8 mouse cellular contexts compared by ENCODE assay signal in the genomic region with DNA sequence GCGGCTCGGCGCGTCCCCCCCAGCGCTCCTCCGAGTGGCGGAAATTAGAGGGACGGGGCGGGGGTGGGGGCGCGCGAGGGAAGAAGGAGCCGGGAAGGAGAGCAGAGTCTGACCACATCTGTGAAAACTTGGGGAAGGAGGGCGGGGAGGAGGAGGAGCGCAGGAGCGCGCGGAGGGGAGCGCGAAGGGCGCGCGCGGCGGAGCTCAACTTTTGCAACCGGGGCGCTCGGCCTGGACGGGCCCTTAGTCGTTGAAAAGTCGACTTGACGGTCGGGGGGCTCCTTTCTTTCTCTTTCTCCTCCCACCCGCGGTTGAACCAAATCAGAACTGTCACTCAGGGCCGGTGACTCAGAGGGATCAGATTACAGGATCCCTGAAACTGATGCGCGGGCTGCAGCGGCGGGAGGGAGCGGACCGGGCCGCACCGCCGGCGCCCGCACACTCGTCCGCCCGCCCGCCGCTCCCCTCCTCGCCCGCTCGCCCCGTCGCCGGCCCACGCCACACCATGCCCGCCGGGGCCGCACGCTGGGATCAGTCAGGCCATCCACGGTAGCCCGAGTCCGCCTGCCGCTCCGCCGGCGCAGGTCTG. TPM values are rescaled to one million over a fixed set of nuclear protein-coding genes. Genes with fewer than 3 reads are reported as not detected.
DNase-seq lines count a peak whose midpoint lies in the region; ATAC-seq and TF ChIP-seq lines count a peak whose summit lies in the region.

No protein-coding gene starts in this region.

- H3K27ac ChIP-seq in cerebellum, adult 2 months (ENCODE audit: insufficient read depth, low read length), result 0 out of 2 replicates have a peak overlapping the region, but pooled peaks have one; percentile 47
- peak overlapping the region; percentile 88 for H3K27ac ChIP-seq in hindbrain, embryonic 13.5 days
- peak overlapping the region; percentile 53 for H3K27ac ChIP-seq in liver, embryonic 12.5 days
- H3K27ac ChIP-seq in neural tube, embryonic 11.5 days (ENCODE audit: low read depth, low read length), result peak overlapping the region; percentile 98

- peaks cover 3% of the 10 kb centered on the region; the same call in 1 of the 2 replicates for H3K27me3 ChIP-seq in cerebellum, adult 2 months (ENCODE audit: control insufficient read depth, insufficient read depth, low read length)
- peaks cover 48% of the 10 kb centered on the region for H3K27me3 ChIP-seq in hindbrain, embryonic 13.5 days
- peaks cover 63% of the 10 kb centered on the region for H3K27me3 ChIP-seq in liver, embryonic 12.5 days (replicated peaks)
- H3K27me3 ChIP-seq in neural tube, embryonic 11.5 days (ENCODE audit: control insufficient read depth, insufficient read depth, low read length), result no peaks in the 10 kb centered on the region

- H3K9ac ChIP-seq in hindbrain, embryonic 13.5 days, result peak overlapping the region; percentile 79
- peak overlapping the region; percentile 28 for H3K9ac ChIP-seq in liver, embryonic 12.5 days
- H3K9ac ChIP-seq in neural tube, embryonic 11.5 days (ENCODE audit: low read length), result peak overlapping the region; percentile 95

- peak; percentile 9 to 10 for DNase-seq in cerebellum, adult 2 months
- no peak for DNase-seq in cerebellum, adult 8-10 months
- DNase-seq in adrenal gland, postnatal 14 days, result peak; percentile 75
- peak; percentile 33 for DNase-seq in gastrocnemius, adult 18-20 months (ENCODE audit: low spot score)
- peak; percentile 83 for DNase-seq in neural tube, embryonic 11.5 days (ENCODE audit: low spot score)
- peak; percentile 69 for DNase-seq in yolk sac, embryonic 10.5 days (ENCODE audit: low spot score)

- TF ChIP-seq CTCF in cerebellum, adult 2 months (IDR thresholded peaks at IDR 0.05; ENCODE audit: borderline replicate concordance, insufficient read depth, low read depth, low read length), result no peak

- ATAC-seq in hindbrain, embryonic 13.5 days (ENCODE audit: low FRiP score), result peak; percentile 78
- ATAC-seq in liver, embryonic 12.5 days, result peak; percentile 51
- ATAC-seq in neural tube, embryonic 11.5 days (ENCODE audit: insufficient read depth, low FRiP score, low TSS enrichment), result peak; percentile 70

- no peak for TF ChIP-seq POLR2A in cerebellum, adult 2 months (IDR thresholded peaks at IDR 0.05; ENCODE audit: borderline replicate concordance, insufficient read depth, low read length)

- peak overlapping the region; percentile 94 for H3K4me2 ChIP-seq in hindbrain, embryonic 13.5 days
- H3K4me2 ChIP-seq in liver, embryonic 12.5 days, result peak overlapping the region; percentile 67
- peak overlapping the region; percentile 72 for H3K4me2 ChIP-seq in neural tube, embryonic 11.5 days (ENCODE audit: low read depth)

- peak overlapping the region; percentile 21 for H3K4me3 ChIP-seq in cerebellum, adult 2 months (replicated peaks; ENCODE audit: insufficient read depth, low read depth, low read length)
- H3K4me3 ChIP-seq in hindbrain, embryonic 13.5 days, result peak overlapping the region; percentile 73
- H3K4me3 ChIP-seq in liver, embryonic 12.5 days, result peak overlapping the region; percentile 56
- H3K4me3 ChIP-seq in neural tube, embryonic 11.5 days (ENCODE audit: low read depth, low read length), result peak overlapping the region; percentile 88

- H3K4me1 ChIP-seq in cerebellum, adult 2 months (ENCODE audit: control insufficient read depth, insufficient read depth, low read length), result no peaks in the 10 kb centered on the region
- H3K4me1 ChIP-seq in hindbrain, embryonic 13.5 days (replicated peaks), result peaks cover 34% of the 10 kb centered on the region
- no peaks in the 10 kb centered on the region for H3K4me1 ChIP-seq in liver, embryonic 12.5 days
- peaks cover 17% of the 10 kb centered on the region for H3K4me1 ChIP-seq in neural tube, embryonic 11.5 days (ENCODE audit: control insufficient read depth, insufficient read depth, low read length)

- H3K36me3 ChIP-seq in hindbrain, embryonic 13.5 days, result no peaks in the 10 kb centered on the region
- H3K36me3 ChIP-seq in liver, embryonic 12.5 days, result no peaks in the 10 kb centered on the region
- H3K36me3 ChIP-seq in neural tube, embryonic 11.5 days (ENCODE audit: control insufficient read depth, insufficient read depth, low read length), result no peaks in the 10 kb centered on the region

- no peaks in the 10 kb centered on the region for H3K9me3 ChIP-seq in hindbrain, embryonic 13.5 days
- H3K9me3 ChIP-seq in liver, embryonic 12.5 days (replicated peaks), result no peaks in the 10 kb centered on the region
- no peaks in the 10 kb centered on the region for H3K9me3 ChIP-seq in neural tube, embryonic 11.5 days (ENCODE audit: control insufficient read depth, low read length)

- WGBS in cerebellum, adult 2 months, result under 1% methylated on average over 65 of the region's 70 CpGs
- WGBS in hindbrain, embryonic 13.5 days, result under 1% methylated on average over 61 of the region's 70 CpGs
- under 1% methylated on average over 54 of the region's 70 CpGs for WGBS in liver, embryonic 12.5 days (ENCODE audit: insufficient replicate concordance)
- WGBS in neural tube, embryonic 11.5 days, result under 1% methylated on average over 49 of the region's 70 CpGs

RNA-seq across cellular contexts. Expression of a gene that starts 0.6 kb away (rescaled TPM):
- 2.2 and 2.4 TPM in 2 replicates for polyA plus RNA-seq in cerebellum, adult 2 months (2012; rRNA removed)
- total RNA-seq in adrenal gland, postnatal 14 days (2021), result 9.5 and 9.6 TPM in 2 replicates
- total RNA-seq in gastrocnemius, adult 18-20 months (2021), result 1 to 10 TPM; 1.1 to 1.5 TPM
- 7.4 and 7.9 TPM in 2 replicates for polyA plus RNA-seq in hindbrain, embryonic 13.5 days (2015; fragmentation: Nextera tagmentation; extraction: Ambion mirVana)
- 1.7 and 1.9 TPM in 2 replicates for polyA plus RNA-seq in liver, embryonic 12.5 days (2016; fragmentation: Nextera tagmentation; extraction: Ambion mirVana)
- polyA plus RNA-seq in neural tube, embryonic 11.5 days (2014; fragmentation: Nextera tagmentation; extraction: Ambion mirVana), result 32.3 and 35.4 TPM in 2 replicates

Comparison
In these comparisons a context has a peak if more than half of its experiments do, and no peak if none do; other contexts are left out.
1. H3K27ac ChIP-seq: peak in every context shown above with its lines; median percentile 98 in neural tube, embryonic 11.5 days; 88 in hindbrain, embryonic 13.5 days; 53 in liver, embryonic 12.5 days; 47 in cerebellum, adult 2 months.
2. H3K4me3 ChIP-seq: peak in every context shown above with its lines; median percentile 88 in neural tube, embryonic 11.5 days; 73 in hindbrain, embryonic 13.5 days; 56 in liver, embryonic 12.5 days; 21 in cerebellum, adult 2 months.
3. H3K9ac ChIP-seq: peak in every context shown above with its lines; median percentile 95 in neural tube, embryonic 11.5 days; 79 in hindbrain, embryonic 13.5 days; 28 in liver, embryonic 12.5 days.